Mouse (Mus musculus): ENCODE results near the gene Mpst. TPM values are rescaled to one million over a fixed set of nuclear protein-coding genes. Genes with fewer than 3 reads are reported as not detected.
A peak's percentile ranks its signal among the peaks of the same experiment; 100 is the strongest.

The Mpst gene
- polyA plus RNA-seq, 1 experiment, result 83.4 TPM

GRCm38 (mm10) chr15:78405098-78405497 lies 1.1 kb upstream of the Mpst start:
- no peak for DNase-seq (ENCODE audit: low read depth)
- TF ChIP-seq CTCF (IDR thresholded peaks at IDR 0.05; ENCODE audit: borderline replicate concordance, extremely low read depth, insufficient read depth, insufficient read length) (no peak), POLR2A (IDR thresholded peaks at IDR 0.05; ENCODE audit: borderline replicate concordance, extremely low read depth, insufficient read depth, insufficient read length, poor library complexity, severe bottlenecking) (no peak)

DNA sequence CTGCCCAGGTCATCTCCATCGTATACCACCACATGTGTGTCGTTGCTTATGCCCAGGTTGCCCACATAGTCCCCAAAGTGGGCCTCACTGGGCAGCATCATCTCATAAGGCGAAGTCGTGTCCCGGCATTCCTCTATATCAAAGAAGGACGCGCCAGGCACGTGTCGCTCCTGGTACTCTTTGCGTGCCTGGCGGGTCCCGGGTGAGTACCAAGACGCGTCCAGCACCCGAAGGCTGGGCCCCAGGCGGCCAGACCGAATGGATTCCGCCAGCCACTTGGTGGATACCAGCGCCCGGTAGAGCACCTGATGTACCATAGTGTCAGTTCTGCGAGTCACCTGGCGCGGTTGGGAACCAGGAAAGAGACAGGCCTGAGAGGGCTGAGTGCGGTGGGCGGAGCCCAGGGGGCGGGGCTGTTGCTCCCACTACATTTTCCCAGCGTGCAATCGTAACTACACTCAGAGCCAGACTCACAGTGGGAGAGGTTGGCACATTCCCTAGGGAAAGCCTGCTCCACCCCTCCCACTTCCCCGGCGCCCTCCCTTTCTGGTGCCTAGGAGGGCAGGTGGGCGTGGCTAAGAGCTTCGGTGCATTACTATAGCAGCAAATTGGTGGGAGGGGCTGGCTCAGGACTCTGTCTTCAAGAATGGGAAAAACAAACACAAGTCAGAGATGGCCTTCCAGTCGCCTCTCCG lies 552 bp upstream of the Mpst start, which contains the start of gene Tst:
TSS of gene Tst (minus strand) at position 391 of the 695 bp plus-strand sequence.
- TF ChIP-seq CTCF (IDR thresholded peaks at IDR 0.05; ENCODE audit: borderline replicate concordance, extremely low read depth, insufficient read depth, insufficient read length) (no peak), POLR2A (IDR thresholded peaks at IDR 0.05; ENCODE audit: borderline replicate concordance, extremely low read depth, insufficient read depth, insufficient read length, poor library complexity, severe bottlenecking) (0 out of 2 replicates have a peak, but pooled peaks have one; percentile 14)
- DNase-seq (ENCODE audit: low read depth), result peak; percentile 97

DNA sequence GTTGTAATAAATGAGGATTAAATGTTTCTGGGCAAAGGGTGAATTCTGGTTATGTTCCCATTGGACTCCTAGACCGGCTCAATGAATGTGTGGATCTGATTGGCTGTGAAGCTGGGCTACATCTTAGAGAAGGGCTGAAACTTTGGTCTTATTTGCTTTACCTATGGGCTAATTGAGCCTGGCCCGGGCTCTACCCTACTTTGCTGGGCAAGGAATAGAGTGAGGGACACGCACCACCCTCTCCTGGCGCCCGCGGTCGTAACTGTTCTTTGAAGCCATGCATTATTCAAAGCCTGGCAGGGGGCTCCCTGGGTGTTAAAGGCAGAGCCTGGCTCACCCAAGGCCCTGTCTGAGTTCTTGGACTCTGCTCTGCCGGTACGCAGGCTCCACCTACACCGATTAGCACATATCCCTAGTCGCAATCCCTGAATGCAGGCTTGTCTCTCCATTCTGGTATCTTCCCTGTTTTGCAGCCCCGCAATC lies 3.4 kb downstream of the Mpst start:
- TF ChIP-seq CTCF (IDR thresholded peaks at IDR 0.05; ENCODE audit: borderline replicate concordance, extremely low read depth, insufficient read depth, insufficient read length) (no peak), POLR2A (IDR thresholded peaks at IDR 0.05; ENCODE audit: borderline replicate concordance, extremely low read depth, insufficient read depth, insufficient read length, poor library complexity, severe bottlenecking) (no peak)
- peak; percentile 4 for DNase-seq (ENCODE audit: low read depth)

DNA sequence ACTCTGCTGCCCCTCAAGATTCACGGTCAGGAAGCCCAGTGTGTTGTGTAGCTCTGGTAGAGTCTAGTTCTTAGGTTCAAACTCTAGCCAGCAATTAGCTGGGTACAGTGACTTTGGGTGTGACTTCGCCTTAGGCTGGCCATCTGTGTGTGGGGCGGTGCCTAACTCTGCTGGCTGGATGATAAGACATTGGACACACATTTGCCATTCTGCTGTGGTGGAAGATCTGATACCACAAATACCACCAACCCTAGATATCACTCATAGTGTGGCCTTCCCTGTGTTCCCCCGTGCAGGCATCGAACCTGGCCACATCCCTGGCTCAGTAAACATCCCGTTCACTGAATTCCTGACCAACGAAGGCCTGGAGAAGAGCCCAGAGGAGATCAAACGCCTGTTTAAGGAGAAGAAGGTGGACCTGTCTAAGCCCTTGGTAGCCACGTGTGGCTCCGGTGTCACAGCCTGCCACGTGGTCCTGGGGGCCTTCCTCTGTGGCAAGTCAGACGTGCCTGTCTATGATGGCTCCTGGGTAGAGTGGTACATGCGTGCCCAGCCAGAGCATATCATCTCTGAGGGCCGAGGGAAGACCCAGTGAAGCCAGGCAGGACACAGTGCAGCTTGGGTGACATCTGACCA lies 7.0 kb downstream of the Mpst start:
- DNase-seq (ENCODE audit: low read depth), result no peak
- no peak for TF ChIP-seq CTCF (IDR thresholded peaks at IDR 0.05; ENCODE audit: borderline replicate concordance, extremely low read depth, insufficient read depth, insufficient read length)
- TF ChIP-seq POLR2A (IDR thresholded peaks at IDR 0.05; ENCODE audit: borderline replicate concordance, extremely low read depth, insufficient read depth, insufficient read length, poor library complexity, severe bottlenecking), result no peak

- DNase-seq (ENCODE audit: low read depth), result no peak
- TF ChIP-seq CTCF (IDR thresholded peaks at IDR 0.05; ENCODE audit: borderline replicate concordance, extremely low read depth, insufficient read depth, insufficient read length) (no peak), POLR2A (IDR thresholded peaks at IDR 0.05; ENCODE audit: borderline replicate concordance, extremely low read depth, insufficient read depth, insufficient read length, poor library complexity, severe bottlenecking) (no peak)
Observed at GRCm38 (mm10) chr15:78413719-78414117, 7.5 kb downstream of the Mpst start.

DNA sequence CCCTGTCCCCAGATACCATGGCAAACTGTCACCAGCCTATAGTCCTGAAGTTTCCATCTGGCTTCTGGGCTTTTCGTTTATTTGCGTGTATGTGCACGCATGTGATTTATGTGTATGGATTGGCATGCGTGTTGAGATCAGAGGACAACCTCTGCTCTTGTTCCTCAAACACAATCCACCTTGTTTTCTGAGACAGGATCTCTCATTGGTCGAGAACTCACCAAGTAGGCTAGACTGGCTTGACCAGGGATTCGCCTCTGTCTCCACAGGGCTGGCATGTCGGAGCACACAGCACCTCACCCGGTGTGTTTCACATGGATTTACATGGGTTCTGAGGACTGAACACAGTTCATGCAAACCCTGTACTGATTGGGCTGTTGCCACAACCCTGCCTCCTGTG lies 7.9 kb downstream of the Mpst start:
- no peak for TF ChIP-seq POLR2A (IDR thresholded peaks at IDR 0.05; ENCODE audit: borderline replicate concordance, extremely low read depth, insufficient read depth, insufficient read length, poor library complexity, severe bottlenecking)
- TF ChIP-seq CTCF (IDR thresholded peaks at IDR 0.05; ENCODE audit: borderline replicate concordance, extremely low read depth, insufficient read depth, insufficient read length), result no peak
- DNase-seq (ENCODE audit: low read depth), result no peak

- TF ChIP-seq POLR2A (IDR thresholded peaks at IDR 0.05; ENCODE audit: borderline replicate concordance, extremely low read depth, insufficient read depth, insufficient read length, poor library complexity, severe bottlenecking) (no peak), CTCF (IDR thresholded peaks at IDR 0.05; ENCODE audit: borderline replicate concordance, extremely low read depth, insufficient read depth, insufficient read length) (no peak)
Observed at GRCm38 (mm10) chr15:78416937-78417336, 10.7 kb downstream of the Mpst start.

GRCm38 (mm10) chr15:78420395-78420794 lies 14.2 kb downstream of the Mpst start:
- TF ChIP-seq POLR2A (IDR thresholded peaks at IDR 0.05; ENCODE audit: borderline replicate concordance, extremely low read depth, insufficient read depth, insufficient read length, poor library complexity, severe bottlenecking) (no peak), CTCF (IDR thresholded peaks at IDR 0.05; ENCODE audit: borderline replicate concordance, extremely low read depth, insufficient read depth, insufficient read length) (no peak)
- DNase-seq (ENCODE audit: low read depth), result no peak

More at GRCm38 (mm10) chr15:78416937-78417336, 10.7 kb downstream of the Mpst start:
- DNase-seq (ENCODE audit: low read depth), result no peak

DNA sequence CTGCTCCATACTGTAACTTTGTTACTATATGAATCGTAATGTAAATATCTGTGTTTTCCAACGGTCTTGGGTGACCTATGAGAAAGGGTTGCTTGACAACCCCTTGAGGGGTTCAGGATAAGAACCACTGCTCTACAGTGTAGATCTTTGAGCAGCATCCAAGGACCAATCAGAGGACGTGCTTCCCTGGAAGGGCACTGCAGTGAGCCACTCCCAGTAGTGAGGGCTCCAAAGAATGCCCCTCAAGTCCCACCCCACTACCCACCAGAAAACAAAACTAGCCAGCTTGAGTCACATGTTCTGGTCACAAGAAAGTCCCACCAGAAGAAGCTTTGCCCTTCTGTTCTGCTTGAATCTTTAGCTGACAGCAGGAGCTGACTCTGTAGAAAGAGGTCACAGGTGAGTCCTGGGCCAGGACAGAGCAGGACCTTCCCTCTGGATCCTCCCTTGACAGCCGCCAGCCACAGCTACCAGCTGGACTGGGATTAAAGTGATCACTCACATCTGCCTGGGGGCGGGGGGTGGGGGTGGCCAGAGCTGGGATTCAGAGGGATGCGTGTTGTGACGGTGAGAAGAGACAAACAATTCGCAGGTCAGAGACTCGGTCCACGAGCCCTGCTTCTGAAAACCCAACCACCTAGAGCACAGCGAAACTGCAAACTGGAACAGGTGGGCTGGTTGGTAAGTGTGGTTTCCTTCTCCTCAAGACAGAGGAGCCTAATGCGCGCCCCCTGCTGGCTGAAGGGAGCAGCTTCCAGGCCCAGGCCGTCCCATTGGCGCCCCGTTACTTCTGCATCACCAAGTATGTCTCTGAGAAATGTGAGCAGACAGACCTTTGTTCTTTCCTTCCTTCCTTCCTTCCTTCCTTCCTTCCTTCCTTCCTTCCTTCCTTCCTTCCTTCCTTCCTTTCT lies 16.1 kb downstream of the Mpst start:
- TF ChIP-seq CTCF (IDR thresholded peaks at IDR 0.05; ENCODE audit: borderline replicate concordance, extremely low read depth, insufficient read depth, insufficient read length), result peak; percentile 98
- TF ChIP-seq POLR2A (IDR thresholded peaks at IDR 0.05; ENCODE audit: borderline replicate concordance, extremely low read depth, insufficient read depth, insufficient read length, poor library complexity, severe bottlenecking), result no peak

GRCm38 (mm10) chr15:78424507-78424906 lies 18.3 kb downstream of the Mpst start:
- no peak for TF ChIP-seq POLR2A (IDR thresholded peaks at IDR 0.05; ENCODE audit: borderline replicate concordance, extremely low read depth, insufficient read depth, insufficient read length, poor library complexity, severe bottlenecking)
- TF ChIP-seq CTCF (IDR thresholded peaks at IDR 0.05; ENCODE audit: borderline replicate concordance, extremely low read depth, insufficient read depth, insufficient read length), result no peak

More for the DNA sequence above, 16.1 kb downstream of the Mpst start:
- peak; percentile 91 for DNase-seq (ENCODE audit: low read depth)

GRCm38 (mm10) chr15:78425230-78425629 lies 19.0 kb downstream of the Mpst start:
- no peak for DNase-seq (ENCODE audit: low read depth)
- no peak for TF ChIP-seq POLR2A (IDR thresholded peaks at IDR 0.05; ENCODE audit: borderline replicate concordance, extremely low read depth, insufficient read depth, insufficient read length, poor library complexity, severe bottlenecking)
- TF ChIP-seq CTCF (IDR thresholded peaks at IDR 0.05; ENCODE audit: borderline replicate concordance, extremely low read depth, insufficient read depth, insufficient read length), result no peak

More at GRCm38 (mm10) chr15:78424507-78424906, 18.3 kb downstream of the Mpst start:
- DNase-seq (ENCODE audit: low read depth), result no peak

Data from brain, embryonic 14.5 days (tissue).